In genomic region chr13:46642318-46642717, GRCm38 (mm10) we compare ENCODE assay signal across 13 mouse cellular contexts. TPM values are rescaled to one million over a fixed set of nuclear protein-coding genes. Genes with fewer than 3 reads are reported as not detected.
A peak's percentile ranks its signal among the peaks of the same experiment; 100 is the strongest.
DNase-seq lines count a peak whose midpoint lies in the region; ATAC-seq and TF ChIP-seq lines count a peak whose summit lies in the region.
"Had no signal": no experiment of that assay in that cellular context is flagged by ENCODE, and none has a peak within 500 bp of the region (broad histone marks: within the 10 kb centered on the region; RNA-seq: fewer than 3 reads in every experiment).

No protein-coding gene starts in this region.

- no peak overlapping the region for H3K4me3 ChIP-seq in intestine, postnatal 0 days (ENCODE audit: low read depth, low read length)
- H3K4me3 ChIP-seq in intestine, embryonic 16.5 days (ENCODE audit: low read length), result no peak overlapping the region
- no peak overlapping the region for H3K4me3 ChIP-seq in embryonic fibroblast, embryonic 13.5 days (ENCODE audit: insufficient read depth, low read length)
- H3K4me3 ChIP-seq: forebrain, embryonic 10.5 days had no signal

- no peak for TF ChIP-seq POLR2A in embryonic fibroblast, embryonic 13.5 days (IDR thresholded peaks at IDR 0.05; ENCODE audit: low read depth, low read length)

- H3K4me1 ChIP-seq in intestine, postnatal 0 days (replicated peaks; ENCODE audit: control insufficient read depth, insufficient read depth, low read length), result no peaks in the 10 kb centered on the region
- no peaks in the 10 kb centered on the region for H3K4me1 ChIP-seq in intestine, embryonic 16.5 days (ENCODE audit: control insufficient read depth, insufficient read depth, low read length)
- no peaks in the 10 kb centered on the region for H3K4me1 ChIP-seq in embryonic fibroblast, embryonic 13.5 days (ENCODE audit: control insufficient read depth, insufficient read depth, low read length)
- H3K4me1 ChIP-seq: forebrain, embryonic 10.5 days had no signal

- peak; percentile 34 for DNase-seq in 416B (ENCODE audit: low read depth)
- peak; percentile 69 for DNase-seq in ES-CJ7 (ENCODE audit: low read depth, low spot score)
- DNase-seq in neural tube, embryonic 10.5 days (ENCODE audit: extremely low spot score, low spot score), result no peak
- no peak for DNase-seq in left cerebral cortex, postnatal 25 days (ENCODE audit: low spot score in 2 of 2)
- DNase-seq: gastrocnemius, postnatal 25 days; heart, postnatal 14 days; kidney, postnatal 14 days had no signal

- H3K4me2 ChIP-seq in intestine, postnatal 0 days (replicated peaks; ENCODE audit: low read depth), result no peak overlapping the region
- H3K4me2 ChIP-seq in intestine, embryonic 16.5 days (ENCODE audit: low read depth, low read length), result no peak overlapping the region
- H3K4me2 ChIP-seq: midbrain, embryonic 11.5 days had no signal

- intact Hi-C loops in left cerebral cortex, postnatal 25 days (cut with DNase I), result no loop called here

- no peak overlapping the region for H3K27ac ChIP-seq in intestine, postnatal 0 days (ENCODE audit: low read depth, low read length)
- H3K27ac ChIP-seq in intestine, embryonic 16.5 days (ENCODE audit: low read length), result no peak overlapping the region
- H3K27ac ChIP-seq in embryonic fibroblast, embryonic 13.5 days (ENCODE audit: insufficient read depth, low read length), result no peak overlapping the region
- H3K27ac ChIP-seq: forebrain, embryonic 10.5 days had no signal

- H3K9ac ChIP-seq in intestine, postnatal 0 days (ENCODE audit: low read depth, low read length), result no peak overlapping the region
- no peak overlapping the region for H3K9ac ChIP-seq in intestine, embryonic 16.5 days (ENCODE audit: low read depth, low read length)

- 85% methylated on average over 4 of the region's 4 CpGs for WGBS in intestine, postnatal 0 days
- WGBS in intestine, embryonic 16.5 days, result 85% methylated on average over 4 of the region's 4 CpGs

- TF ChIP-seq CTCF in intestine, postnatal 0 days (IDR thresholded peaks at IDR 0.05; ENCODE audit: low read depth), result peak; percentile 52
- peak; percentile 48; the same call in 1 of the 2 replicates for TF ChIP-seq CTCF in embryonic fibroblast, embryonic 13.5 days (IDR thresholded peaks at IDR 0.05; ENCODE audit: borderline replicate concordance, insufficient read depth, low read length)

- ATAC-seq in intestine, postnatal 0 days, result no peak
- ATAC-seq in intestine, embryonic 16.5 days, result no peak
- no peak for ATAC-seq in megakaryocyte, adult 5-6 weeks (ENCODE audit: poor library complexity, severe bottlenecking)

- H3K9me3 ChIP-seq in intestine, postnatal 0 days (ENCODE audit: control insufficient read depth), result peaks cover 6% of the 10 kb centered on the region; the same call in 1 of the 2 replicates
- H3K9me3 ChIP-seq in intestine, embryonic 16.5 days (ENCODE audit: control insufficient read depth, low read length), result peaks cover 7% of the 10 kb centered on the region

- no peaks in the 10 kb centered on the region for H3K36me3 ChIP-seq in intestine, postnatal 0 days (ENCODE audit: control insufficient read depth, insufficient read depth)
- H3K36me3 ChIP-seq in intestine, embryonic 16.5 days (ENCODE audit: control insufficient read depth, insufficient read depth, low read length), result no peaks in the 10 kb centered on the region

- no peaks in the 10 kb centered on the region for H3K27me3 ChIP-seq in intestine, postnatal 0 days (replicated peaks; ENCODE audit: control insufficient read depth, insufficient read depth, low read length)
- no peaks in the 10 kb centered on the region for H3K27me3 ChIP-seq in intestine, embryonic 16.5 days (replicated peaks; ENCODE audit: control insufficient read depth, insufficient read depth, low read length)

RNA-seq across cellular contexts. Expression of gene Fam8a1, which starts 27.0 kb away (rescaled TPM):
- polyA plus RNA-seq in intestine, postnatal 0 days (2015; fragmentation: Nextera tagmentation; extraction: Ambion mirVana), result 14.9 and 15.9 TPM in 2 replicates
- 4.6 and 5.9 TPM in 2 replicates for polyA plus RNA-seq in intestine, embryonic 16.5 days (2015; fragmentation: Nextera tagmentation; extraction: Ambion mirVana)
- polyA plus RNA-seq in embryonic fibroblast, embryonic 13.5 days (2011; ENCODE audit: insufficient read length, low read depth, missing spikeins), result 92.8 and 94.2 TPM in 2 replicates
- 13.9 and 23.6 TPM in 2 replicates for total RNA-seq in megakaryocyte, adult 5-6 weeks (2015)
- total RNA-seq in megakaryocyte, adult 5-6 weeks (2017), result 9.8 and 14.8 TPM in 2 replicates
- 10 to 100 TPM; 82.9 to 85.4 TPM for total RNA-seq in left cerebral cortex, postnatal 25 days (2021)

Comparison
In these comparisons a context has a peak if more than half of its experiments do, and no peak if none do; other contexts are left out.
1. DNase-seq: peak in 416B (single experiment) and ES-CJ7 (single experiment); none in neural tube, embryonic 10.5 days (single experiment) and left cerebral cortex, postnatal 25 days (0 of 2).